Mouse (Mus musculus) adrenal gland, postnatal 14 days (tissue): ENCODE data around the gene Fam83c. TPM values are rescaled to one million over a fixed set of nuclear protein-coding genes. Genes with fewer than 3 reads are reported as not detected.

Experiments used
- DNase-seq: peaks from one replicate; pipeline ENCODE4 v3.0.0; 2021; ENCODE audit warnings: mixed read lengths
- total RNA-seq: library from RNA; stranded (reverse); gene quantifications from 2 replicates; pipeline ENCODE4 v1.2.3, GENCODE M21; 2021

Fam83c gene
- total RNA-seq, 1 experiment from 2014 or later, result not detected

GRCm38 (mm10) chr2:155826630-155827424 is 7.8 kb downstream of the Fam83c start, which contains the start of gene Eif6:
Gene Eif6, minus strand, starts transcription at chr2:155826925.
- DNase-seq, result peak; percentile 94

- peak; percentile 68 for DNase-seq
Measured at GRCm38 (mm10) chr2:155825904-155826629, 8.6 kb downstream of the Fam83c start.

- peak; percentile 28 for DNase-seq
Measured at GRCm38 (mm10) chr2:155823722-155824121, 10.9 kb downstream of the Fam83c start.

GRCm38 (mm10) chr2:155820779-155821178 is 13.9 kb downstream of the Fam83c start:
- no peak for DNase-seq

- peak; percentile 51 for DNase-seq
Measured at GRCm38 (mm10) chr2:155819449-155820251, 15.0 kb downstream of the Fam83c start.

GRCm38 (mm10) chr2:155819392-155819448 is 15.4 kb downstream of the Fam83c start, which contains the start of gene BC029722:
Gene BC029722, minus strand, starts transcription at chr2:155819426.
- no peak for DNase-seq

- peak; percentile 98 for DNase-seq
Measured at GRCm38 (mm10) chr2:155818596-155819391, 15.9 kb downstream of the Fam83c start.

GRCm38 (mm10) chr2:155817301-155818245 is 17.1 kb downstream of the Fam83c start:
- DNase-seq, result peak; percentile 85

GRCm38 (mm10) chr2:155816179-155816578 is 18.5 kb downstream of the Fam83c start:
- peak; percentile 30 for DNase-seq

GRCm38 (mm10) chr2:155814829-155815228 is 19.8 kb downstream of the Fam83c start:
- DNase-seq, result no peak

GRCm38 (mm10) chr2:155812637-155813036 is 22.0 kb downstream of the Fam83c start:
- DNase-seq, result no peak

- DNase-seq, result peak; percentile 91
Measured at GRCm38 (mm10) chr2:155811821-155812396, 22.7 kb downstream of the Fam83c start.

GRCm38 (mm10) chr2:155809620-155810019 is 25.0 kb downstream of the Fam83c start:
- peak; percentile 65 for DNase-seq

GRCm38 (mm10) chr2:155807408-155807807 is 27.2 kb downstream of the Fam83c start:
- DNase-seq, result no peak

- DNase-seq, result peak; percentile 89
Measured at GRCm38 (mm10) chr2:155806548-155806947, 28.1 kb downstream of the Fam83c start.

- DNase-seq, result no peak
Measured at GRCm38 (mm10) chr2:155805925-155806255, 28.8 kb downstream of the Fam83c start.

- DNase-seq, result peak; percentile 92
Measured at GRCm38 (mm10) chr2:155805231-155805924, 29.3 kb downstream of the Fam83c start.

- DNase-seq, result no peak
Measured at GRCm38 (mm10) chr2:155804053-155804452, 30.6 kb downstream of the Fam83c start.

GRCm38 (mm10) chr2:155802761-155803160 is 31.9 kb downstream of the Fam83c start:
- peak; percentile 45 for DNase-seq

- DNase-seq, result no peak
Measured at GRCm38 (mm10) chr2:155798613-155799012, 36.0 kb downstream of the Fam83c start.
